Mouse (Mus musculus) thymus, postnatal 36 days (tissue): ENCODE data around the gene Cry1.

ENCODE experiments used
- DNase-seq, 2 experiments: peaks; one replicate each; pipeline ENCODE4 v3.0.0; 2022; ENCODE audit warnings: mixed read lengths in 2 of 2

Gene Cry1

GRCm38 (mm10) chr10:85159989-85160619 lies 24.8 kb downstream of the Cry1 start:
- DNase-seq: no peak

DNA sequence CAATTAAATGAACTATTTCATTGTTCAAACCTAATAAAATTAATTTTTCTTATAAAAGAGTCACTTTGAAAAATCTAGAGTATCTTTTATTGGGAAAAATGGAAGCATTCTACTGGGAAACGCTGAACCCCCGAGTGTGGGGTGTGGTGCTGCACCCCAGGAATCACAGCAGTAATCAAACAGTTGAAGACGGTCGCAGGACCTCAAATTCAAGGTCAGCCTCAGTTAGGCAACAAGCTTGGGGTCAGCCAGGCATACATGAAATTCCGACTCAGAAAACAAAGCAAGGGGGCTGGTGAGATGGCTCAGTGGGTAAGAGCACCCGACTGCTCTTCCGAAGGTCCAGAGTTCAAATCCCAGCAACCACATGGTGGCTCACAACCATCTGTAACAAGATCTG lies 27.4 kb downstream of the Cry1 start:
- no peak for DNase-seq

- peak; percentile 66 to 73 for DNase-seq
These were observed 30.7 kb downstream of the Cry1 start for GRCm38 (mm10) chr10:85154195-85154594.

DNA sequence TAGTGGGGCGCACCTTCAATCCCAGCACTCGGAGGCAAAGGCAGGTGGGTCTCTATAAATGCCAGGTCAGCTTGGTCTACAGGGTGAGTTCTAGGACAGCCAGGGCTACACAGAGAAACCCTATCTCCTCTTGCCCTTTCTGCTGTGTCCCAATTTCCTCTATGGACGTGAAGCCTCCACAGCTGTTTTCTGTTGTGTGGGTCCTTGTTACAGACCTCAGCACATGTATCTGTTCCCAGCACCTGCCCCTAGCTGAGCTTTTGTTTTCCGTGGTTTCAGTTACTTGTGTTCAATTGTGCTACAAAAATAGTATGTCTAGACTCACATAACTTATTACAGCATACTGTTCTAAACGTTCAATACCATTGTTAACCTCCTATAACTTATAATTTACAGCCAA lies 35.6 kb downstream of the Cry1 start:
- no peak for DNase-seq

DNA sequence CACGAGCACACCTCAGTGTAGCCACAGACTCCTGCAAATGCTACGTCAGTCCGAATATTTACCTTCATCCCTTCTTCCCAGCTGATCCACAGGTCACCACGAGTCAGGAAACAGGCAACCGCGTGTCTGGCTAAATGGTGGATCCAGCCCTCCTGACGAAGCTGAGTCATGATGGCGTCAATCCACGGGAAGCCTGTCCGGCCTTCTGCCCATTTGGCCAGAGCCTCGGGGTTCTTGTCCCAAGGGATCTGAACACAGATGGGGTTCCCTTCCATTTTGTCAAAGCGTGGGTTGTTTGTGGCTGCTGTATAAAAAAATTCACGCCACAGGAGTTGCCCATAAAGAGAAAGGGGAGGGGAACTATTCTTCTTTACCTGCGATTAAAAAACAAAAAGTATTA lies 38.6 kb downstream of the Cry1 start:
- DNase-seq: no peak

- DNase-seq: no peak
These were observed 43.4 kb downstream of the Cry1 start for GRCm38 (mm10) chr10:85141465-85141864.

DNA sequence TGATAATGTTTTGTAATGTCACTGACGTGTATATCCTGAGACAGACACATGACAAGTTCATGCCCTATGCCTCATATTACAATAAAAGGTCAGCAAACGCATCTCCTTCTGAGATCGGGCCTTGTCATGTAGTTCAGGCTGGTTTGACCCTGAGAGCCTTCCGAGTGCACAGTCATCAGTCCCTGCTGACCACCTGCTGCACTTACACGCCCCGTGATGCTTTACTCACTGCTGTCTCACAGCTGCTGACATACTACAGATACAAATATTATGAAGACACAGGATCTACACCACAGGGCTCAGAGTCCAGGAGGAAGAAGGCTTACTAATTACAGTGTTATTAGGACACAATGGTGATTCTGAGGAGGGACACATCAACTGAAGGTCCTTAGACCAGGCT lies 48.3 kb downstream of the Cry1 start:
- no peak for DNase-seq

GRCm38 (mm10) chr10:85128453-85128852 lies 56.4 kb downstream of the Cry1 start:
- DNase-seq: peak; percentile 27 to 29

- DNase-seq: peak; percentile 85 to 93
These were observed 57.2 kb downstream of the Cry1 start, which contains the start of gene Mterf2 for GRCm38 (mm10) chr10:85127395-85128287. Gene Mterf2 (minus strand): TSS chr10:85128027.

GRCm38 (mm10) chr10:85125184-85125583 lies 59.7 kb downstream of the Cry1 start:
- DNase-seq: no peak

GRCm38 (mm10) chr10:85114409-85114808 lies 70.5 kb downstream of the Cry1 start:
- DNase-seq: no peak

- DNase-seq: peak in 1 of 2 experiments; percentile 32
These were observed 81.6 kb downstream of the Cry1 start for GRCm38 (mm10) chr10:85103085-85103885.

- peak; percentile 88 to 90 for DNase-seq
These were observed 82.4 kb downstream of the Cry1 start, which contains the start of the genes Fhl4 and Tmem263 for GRCm38 (mm10) chr10:85102247-85103084. Gene Fhl4 (minus strand): TSS chr10:85102495. Gene Tmem263 (plus strand): TSS chr10:85102627.

- DNase-seq: peak in 1 of 2 experiments; percentile 57
These were observed 83.0 kb downstream of the Cry1 start for GRCm38 (mm10) chr10:85101841-85102240.
